In the genomic region with DNA sequence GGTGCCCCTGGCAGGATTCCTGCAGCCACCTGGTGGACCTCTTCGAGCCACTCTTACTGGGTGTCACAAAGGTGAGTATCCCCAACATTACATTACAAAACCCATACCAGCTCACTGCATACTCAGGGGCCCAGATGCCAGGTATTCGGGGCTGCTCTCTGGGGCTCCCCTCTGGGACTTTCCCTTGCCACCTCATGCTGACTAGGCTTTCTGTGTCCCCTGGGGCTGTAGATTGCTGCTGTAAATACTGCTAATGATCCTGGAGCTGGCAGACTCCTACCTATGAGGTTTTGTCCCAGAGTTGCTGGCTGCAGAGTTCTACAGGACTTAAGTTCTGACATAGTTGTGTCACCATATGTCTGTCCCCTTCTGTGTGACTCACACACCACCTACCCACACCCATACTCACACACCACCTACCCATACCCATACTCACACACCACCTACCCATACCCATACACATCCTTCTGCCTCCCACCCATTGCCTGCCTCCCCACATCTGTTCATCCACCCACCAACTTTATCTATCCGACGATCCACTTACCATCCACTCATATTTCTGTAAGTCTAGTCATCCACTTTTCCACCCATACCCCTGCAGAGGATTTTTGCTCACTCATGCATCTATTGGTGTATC, we compare ENCODE assay signal across 22 mouse cellular contexts. TPM values are rescaled to one million over a fixed set of nuclear protein-coding genes. Genes with fewer than 3 reads are reported as not detected.
DNase-seq lines count a peak whose midpoint lies in the region; ATAC-seq and TF ChIP-seq lines count a peak whose summit lies in the region.
"Had no signal": no experiment of that assay in that cellular context is flagged by ENCODE, and none has a peak within 500 bp of the region (broad histone marks: within the 10 kb centered on the region; RNA-seq: fewer than 3 reads in every experiment).

No protein-coding gene starts in this region.

- no peak overlapping the region for H3K4me3 ChIP-seq in C2C12 (ENCODE audit: insufficient read depth, poor library complexity, severe bottlenecking)
- H3K4me3 ChIP-seq in embryonic facial prominence, embryonic 15.5 days (replicated peaks): no peak overlapping the region
- no peak overlapping the region for H3K4me3 ChIP-seq in forebrain, embryonic 11.5 days (ENCODE audit: low read depth, low read length)
- H3K4me3 ChIP-seq: liver, embryonic 12.5 days; lung, embryonic 15.5 days; myocyte; neural tube, embryonic 15.5 days had no signal

- no peaks in the 10 kb centered on the region for H3K36me3 ChIP-seq in C2C12 (ENCODE audit: control insufficient read depth, insufficient read depth)
- no peaks in the 10 kb centered on the region for H3K36me3 ChIP-seq in embryonic facial prominence, embryonic 15.5 days
- no peaks in the 10 kb centered on the region for H3K36me3 ChIP-seq in forebrain, embryonic 11.5 days (ENCODE audit: control insufficient read depth, insufficient read depth, low read length)
- H3K36me3 ChIP-seq: liver, embryonic 12.5 days; lung, embryonic 15.5 days; neural tube, embryonic 15.5 days had no signal

- 68% methylated on average over 4 of the region's 4 CpGs for WGBS in embryonic facial prominence, embryonic 15.5 days
- WGBS in forebrain, embryonic 11.5 days: 96% methylated on average over 4 of the region's 4 CpGs

- H3K9me3 ChIP-seq in embryonic facial prominence, embryonic 15.5 days (replicated peaks): no peaks in the 10 kb centered on the region
- no peaks in the 10 kb centered on the region for H3K9me3 ChIP-seq in forebrain, embryonic 11.5 days (ENCODE audit: control insufficient read depth, low read length)
- H3K9me3 ChIP-seq: liver, embryonic 12.5 days; lung, embryonic 15.5 days; neural tube, embryonic 15.5 days had no signal

- H3K27me3 ChIP-seq in C2C12 (ENCODE audit: control insufficient read depth, insufficient read depth, insufficient read length): peaks cover 7% of the 10 kb centered on the region
- H3K27me3 ChIP-seq in embryonic facial prominence, embryonic 15.5 days: no peaks in the 10 kb centered on the region
- H3K27me3 ChIP-seq in forebrain, embryonic 11.5 days (ENCODE audit: control insufficient read depth, insufficient read depth, low read length): no peaks in the 10 kb centered on the region
- H3K27me3 ChIP-seq: liver, embryonic 12.5 days; lung, embryonic 15.5 days; neural tube, embryonic 15.5 days had no signal

- no peaks in the 10 kb centered on the region for H3K79me3 ChIP-seq in C2C12 (ENCODE audit: low read depth)

- H3K4me1 ChIP-seq in embryonic facial prominence, embryonic 15.5 days: no peaks in the 10 kb centered on the region
- H3K4me1 ChIP-seq in forebrain, embryonic 11.5 days (replicated peaks; ENCODE audit: control insufficient read depth, insufficient read depth, low read length): no peaks in the 10 kb centered on the region
- H3K4me1 ChIP-seq: lung, embryonic 15.5 days; neural tube, embryonic 15.5 days had no signal

- no peak overlapping the region for H3K27ac ChIP-seq in embryonic facial prominence, embryonic 15.5 days (replicated peaks)
- H3K27ac ChIP-seq in forebrain, embryonic 11.5 days (ENCODE audit: low read depth, low read length): no peak overlapping the region
- H3K27ac ChIP-seq: lung, embryonic 15.5 days; macrophage; neural tube, embryonic 15.5 days had no signal

- no peak overlapping the region for H3K9ac ChIP-seq in embryonic facial prominence, embryonic 15.5 days
- no peak overlapping the region for H3K9ac ChIP-seq in forebrain, embryonic 11.5 days (ENCODE audit: low read length)
- H3K9ac ChIP-seq: liver, embryonic 12.5 days; lung, embryonic 15.5 days; neural tube, embryonic 15.5 days had no signal

- no peak overlapping the region for H3K4me2 ChIP-seq in embryonic facial prominence, embryonic 15.5 days (replicated peaks)
- H3K4me2 ChIP-seq in forebrain, embryonic 11.5 days (ENCODE audit: low read depth, low read length, severe bottlenecking): no peak overlapping the region
- H3K4me2 ChIP-seq: heart, embryonic 11.5 days; liver, embryonic 12.5 days; lung, embryonic 15.5 days; neural tube, embryonic 15.5 days had no signal

- peak; percentile 22 to 68 for DNase-seq in layer of hippocampus, adult 18-20 months (ENCODE audit: low spot score in 2 of 2)
- DNase-seq in layer of hippocampus, postnatal 25 days (ENCODE audit: extremely low spot score in 1 of 2, low spot score in 1 of 2): no peak
- DNase-seq in right cerebral cortex, adult 18-20 months: peak; percentile 47
- no peak for DNase-seq in right cerebral cortex, postnatal 4 days
- no peak for DNase-seq in cerebellum, adult 9-10 months
- DNase-seq in forebrain, embryonic 11.5 days (ENCODE audit: low spot score): no peak
- DNase-seq: adrenal gland, postnatal 10 days; cerebellum, adult 11-12 months; cerebellum, postnatal 36 days; heart, postnatal 14 days; kidney, adult 11 months; kidney, postnatal 14 days; midbrain, embryonic 14.5 days had no signal

- no peaks in the 10 kb centered on the region for H3K79me2 ChIP-seq in C2C12 (ENCODE audit: control insufficient read depth, insufficient read depth)

- no peak for TF ChIP-seq CTCF in C2C12 (IDR thresholded peaks at IDR 0.05; ENCODE audit: control insufficient read depth, insufficient read depth, insufficient read length)

- no peak overlapping the region for H3ac ChIP-seq in C2C12 (ENCODE audit: control insufficient read depth, insufficient read length, low read depth)

- 0 out of 2 replicates have a peak, but pooled peaks have one; percentile 16 for ATAC-seq in embryonic facial prominence, embryonic 15.5 days (ENCODE audit: insufficient number of reproducible peaks, low FRiP score, low TSS enrichment, low read depth)
- no peak for ATAC-seq in forebrain, embryonic 11.5 days (replicated peaks; ENCODE audit: low FRiP score)
- ATAC-seq: hindbrain, embryonic 16.5 days had no signal

TF ChIP-seq in C2C12, 6 proteins besides CTCF, POLR2A, EP300 and RAD21:
- TF ChIP-seq USF1 (IDR thresholded peaks at IDR 0.05; ENCODE audit: low read depth) (no peak), MYOG (IDR thresholded peaks at IDR 0.05; ENCODE audit: control insufficient read depth, extremely low read depth, insufficient read length) (no peak), MYOD1 (IDR thresholded peaks at IDR 0.05; ENCODE audit: control insufficient read depth, insufficient read length, low read depth) (peak; percentile 2)

RNA-seq across cellular contexts. Expression of a gene that starts 35.7 kb away (rescaled TPM):
- 10 to 100 TPM; 46.6 to 49.0 TPM for total RNA-seq in layer of hippocampus, adult 18-20 months (2021)
- total RNA-seq in layer of hippocampus, postnatal 25 days (2021): 10 to 100 TPM; 46.7 to 53.0 TPM
- polyA plus RNA-seq in C2C12 (2012; fragmentation: generic; extraction: Trizol): 0.05 TPM
- polyA plus RNA-seq in embryonic facial prominence, embryonic 15.5 days (2015; fragmentation: Nextera tagmentation; extraction: Ambion mirVana): 0.27 and 0.28 TPM in 2 replicates
- polyA plus RNA-seq in forebrain, embryonic 11.5 days (2014; fragmentation: Nextera tagmentation; extraction: Ambion mirVana): 0.15 and 0.19 TPM in 2 replicates
- polyA plus RNA-seq: liver, embryonic 12.5 days had no signal

RNA-seq across cellular contexts. Expression of a gene that starts 40.9 kb away (rescaled TPM):
- total RNA-seq in layer of hippocampus, adult 18-20 months (2021): 100 to 1,000 TPM; 154 to 174 TPM
- total RNA-seq in layer of hippocampus, postnatal 25 days (2021): 100 to 1,000 TPM; 168 to 169 TPM
- polyA plus RNA-seq in C2C12 (2012; fragmentation: generic; extraction: Trizol): 140 TPM
- polyA plus RNA-seq in embryonic facial prominence, embryonic 15.5 days (2015; fragmentation: Nextera tagmentation; extraction: Ambion mirVana): 172 and 176 TPM in 2 replicates
- 145 and 158 TPM in 2 replicates for polyA plus RNA-seq in forebrain, embryonic 11.5 days (2014; fragmentation: Nextera tagmentation; extraction: Ambion mirVana)

Comparison
In these comparisons a context has a peak if more than half of its experiments do, and no peak if none do; other contexts are left out.
1. DNase-seq: peak in layer of hippocampus, adult 18-20 months (2 of 2) and right cerebral cortex, adult 18-20 months (single experiment); none in layer of hippocampus, postnatal 25 days (0 of 2), right cerebral cortex, postnatal 4 days (single experiment), cerebellum, adult 9-10 months (single experiment) and forebrain, embryonic 11.5 days (single experiment).